Mouse (Mus musculus) kidney, postnatal 36 days (tissue): ENCODE results near the gene Corin.
A peak's percentile ranks its signal among the peaks of the same experiment; 100 is the strongest.

ENCODE experiments used
- DNase-seq, 2 experiments: peaks; one replicate each; pipeline ENCODE4 v3.0.0; 2021 to 2022; ENCODE audit warnings: mixed read lengths in 2 of 2

The Corin gene

DNA sequence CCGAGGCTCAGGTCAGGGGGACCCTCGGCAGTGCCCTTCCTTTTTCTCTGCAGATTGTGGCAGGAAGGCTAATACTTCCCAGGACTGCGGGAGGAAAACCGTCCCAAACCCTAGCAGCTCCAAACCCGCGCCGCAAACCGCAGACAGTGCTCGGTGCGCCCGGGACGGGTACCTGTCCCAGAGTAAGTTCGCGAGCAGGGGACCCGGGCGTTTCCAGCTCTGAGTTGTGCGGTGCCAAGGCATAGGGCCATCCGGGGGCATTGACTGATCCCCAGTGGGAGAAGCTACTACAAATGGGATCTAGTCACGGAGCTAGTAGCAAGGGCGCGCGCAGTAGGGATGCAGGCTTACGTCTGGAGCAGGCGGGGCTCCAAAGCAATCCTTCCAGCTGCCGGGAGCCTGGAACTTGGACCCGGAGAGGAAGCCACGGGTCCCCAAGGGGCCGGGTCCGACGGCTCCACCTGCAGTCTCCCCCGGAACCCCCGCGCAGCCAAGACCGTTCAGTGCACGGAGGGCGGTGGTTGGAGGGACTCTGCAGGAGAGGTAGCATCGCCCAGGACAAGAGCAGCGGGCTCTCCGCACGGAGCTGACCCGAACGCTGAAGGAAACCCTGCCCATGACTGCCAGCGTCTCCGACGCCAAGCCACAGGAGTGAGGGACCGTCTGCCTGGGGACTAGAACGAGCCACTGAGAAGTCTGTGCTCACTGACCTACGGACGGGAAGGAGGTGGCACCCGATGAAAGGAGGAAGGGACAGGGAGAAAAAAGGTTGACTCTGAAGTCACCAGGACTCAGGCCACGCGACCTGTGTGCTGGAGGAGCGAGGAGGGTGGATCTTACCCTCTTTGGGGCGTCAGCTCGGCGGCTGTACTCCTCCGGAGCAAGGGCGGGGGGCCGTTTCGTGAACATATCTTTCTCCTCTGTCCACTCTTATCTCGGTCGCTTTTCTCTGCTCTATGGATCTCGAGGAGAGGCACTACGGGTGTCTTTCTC lies at the start of gene Corin:
Corin (minus strand) TSS at position 943 of the 993 bp plus-strand sequence.
- peak in 1 of 2 experiments; percentile 27 for DNase-seq

DNA sequence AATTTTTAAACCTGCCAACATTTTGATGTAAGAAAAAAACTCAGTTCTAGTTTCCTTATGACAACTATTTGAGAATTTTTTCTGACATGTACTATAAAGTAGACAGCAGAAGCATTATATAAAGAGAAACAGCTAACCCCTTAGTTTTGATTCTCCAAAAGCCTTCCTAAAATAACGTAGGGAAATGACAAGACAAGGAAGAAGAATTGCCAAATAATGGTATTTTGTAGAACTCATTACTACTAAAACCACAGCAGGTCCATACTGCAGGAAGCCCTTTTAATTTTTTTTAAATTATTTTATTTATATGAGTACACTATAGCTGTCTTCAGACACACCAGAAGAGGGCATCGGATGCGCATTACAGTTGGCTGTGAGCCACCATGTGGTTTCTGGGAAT lies 46.9 kb upstream of the Corin start:
- DNase-seq, result no peak

DNA sequence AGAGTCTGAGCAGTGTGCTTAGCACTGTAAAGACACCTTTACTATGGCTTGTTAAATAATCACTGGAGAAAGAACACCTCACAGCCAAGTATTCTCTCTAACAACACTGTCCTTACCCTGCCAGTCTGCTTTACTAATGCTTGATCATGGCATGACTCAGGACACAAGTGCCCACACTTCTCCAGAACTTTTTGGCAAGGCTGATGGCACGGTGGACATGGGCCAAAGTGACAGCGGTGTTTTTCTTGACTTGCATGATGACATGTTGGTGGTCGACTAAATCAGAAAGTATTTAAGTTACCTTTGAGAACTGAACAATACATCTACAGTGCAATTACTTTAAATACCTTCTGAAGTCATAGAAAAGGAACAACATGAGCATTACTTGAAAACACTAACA lies 24.6 kb upstream of the Corin start:
- no peak for DNase-seq

DNA sequence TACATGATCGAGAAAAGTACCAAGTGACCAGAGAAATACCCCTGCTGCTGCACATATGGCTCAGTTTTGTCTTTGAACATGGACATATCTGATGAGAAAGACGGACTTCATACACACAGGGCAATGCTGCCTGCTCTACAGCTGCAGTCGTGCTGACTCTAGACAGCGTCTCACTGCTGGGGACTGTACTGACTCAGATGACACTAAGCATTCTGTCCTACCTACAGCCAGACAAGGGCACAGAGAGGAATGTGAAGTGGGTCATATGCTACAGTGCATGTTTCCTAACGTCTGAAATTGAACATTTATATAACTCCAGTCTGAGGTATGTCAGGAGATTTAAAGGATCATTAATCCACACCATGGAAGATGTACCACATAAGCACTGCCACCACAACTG lies 9.5 kb upstream of the Corin start:
- DNase-seq, result no peak

DNA sequence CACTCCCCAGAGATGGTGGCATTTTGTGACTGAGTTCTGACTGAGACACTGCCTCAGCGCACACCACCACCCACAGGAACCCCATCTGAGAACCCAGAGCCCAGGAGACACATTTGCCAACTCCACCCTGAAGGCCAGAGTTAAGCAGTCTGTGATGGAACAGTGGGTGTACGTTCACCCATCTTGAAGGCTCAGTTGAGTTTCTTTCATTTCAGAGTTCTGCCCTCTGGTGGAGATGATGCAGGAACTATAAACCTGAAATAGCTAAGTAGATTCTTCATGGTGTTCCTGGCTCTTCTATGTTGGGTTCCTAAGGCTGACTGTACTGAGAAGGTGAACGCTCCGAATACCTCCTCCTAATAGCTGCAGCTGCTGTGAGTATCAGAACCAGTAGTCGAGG lies 1.5 kb upstream of the Corin start:
- no peak for DNase-seq

DNA sequence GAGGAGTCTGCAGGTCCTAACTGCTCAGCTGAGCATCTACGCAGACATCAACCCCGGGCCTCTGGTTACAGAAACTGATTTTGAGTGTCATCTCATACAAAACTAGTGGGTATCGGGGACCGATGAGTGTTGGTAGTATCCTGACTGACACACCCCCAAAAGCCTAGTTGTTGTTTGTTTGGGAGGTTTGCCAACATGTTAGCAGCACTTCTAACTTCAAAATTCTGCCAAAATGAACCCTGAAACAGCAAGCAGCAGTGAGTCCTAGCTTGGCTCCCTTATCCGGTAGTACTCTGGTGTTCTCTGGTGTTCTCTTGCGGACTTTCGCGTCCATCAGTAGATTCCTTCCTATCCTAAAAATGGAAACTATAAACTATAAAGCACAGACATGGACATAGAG lies 1.5 kb downstream of the Corin start:
- no peak for DNase-seq

DNA sequence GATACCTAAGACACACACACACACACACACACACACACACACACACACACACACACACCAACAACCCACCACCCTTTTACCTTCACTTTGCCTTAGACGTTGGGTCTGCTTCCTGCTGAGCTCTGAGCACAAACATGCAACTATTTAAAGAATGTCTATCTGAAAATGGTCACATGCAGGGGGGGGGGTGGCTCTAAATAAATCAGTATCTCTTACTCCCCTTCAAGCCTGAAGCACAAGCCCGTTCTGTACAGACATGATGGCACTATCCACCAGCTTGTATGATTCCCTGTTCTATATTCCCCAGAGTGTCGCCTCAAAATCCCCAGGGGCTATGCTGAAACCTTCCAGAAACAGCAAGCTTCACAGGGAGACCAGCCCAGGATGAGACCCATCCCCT lies 2.5 kb downstream of the Corin start:
- no peak for DNase-seq

DNA sequence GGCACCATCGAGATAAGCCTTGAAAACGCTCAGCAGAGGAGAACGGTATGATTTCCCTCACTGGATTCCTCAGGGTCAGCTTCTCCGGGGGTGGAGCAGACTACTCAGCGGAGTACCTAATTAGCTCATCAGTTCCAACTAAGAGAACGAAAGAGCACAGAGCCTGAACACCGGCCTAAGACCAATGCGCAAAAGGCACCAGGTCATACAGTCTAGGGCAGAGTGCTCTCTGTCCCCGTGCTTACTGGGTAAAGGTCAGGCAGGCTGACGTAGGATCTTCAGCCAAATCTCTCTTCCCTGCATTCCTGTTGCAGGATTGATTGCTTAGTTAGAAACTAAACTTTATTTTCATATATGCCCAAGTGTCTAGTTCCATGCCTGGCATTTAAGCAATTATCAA lies 6.0 kb downstream of the Corin start:
- DNase-seq, result peak; percentile 52 to 63

DNA sequence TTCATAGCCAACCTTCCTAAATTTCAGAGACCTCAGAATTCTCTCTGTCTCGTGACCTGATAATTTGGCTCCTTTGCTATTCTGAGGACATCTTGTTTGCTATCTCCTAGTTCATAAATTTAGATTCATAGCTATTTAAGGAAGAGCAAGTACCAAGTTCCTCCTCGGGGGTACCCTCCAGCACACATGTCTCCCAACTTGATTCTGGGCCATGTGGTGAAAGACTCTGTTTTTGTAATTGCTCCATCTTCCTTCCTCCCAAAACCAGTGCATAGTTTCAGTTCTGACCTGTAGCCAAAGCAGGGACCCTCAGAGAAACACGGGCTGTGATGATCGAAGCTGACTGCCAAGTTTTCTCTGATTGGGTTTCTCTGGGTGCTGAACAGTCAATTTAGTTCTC lies 7.5 kb downstream of the Corin start:
- no peak for DNase-seq

DNA sequence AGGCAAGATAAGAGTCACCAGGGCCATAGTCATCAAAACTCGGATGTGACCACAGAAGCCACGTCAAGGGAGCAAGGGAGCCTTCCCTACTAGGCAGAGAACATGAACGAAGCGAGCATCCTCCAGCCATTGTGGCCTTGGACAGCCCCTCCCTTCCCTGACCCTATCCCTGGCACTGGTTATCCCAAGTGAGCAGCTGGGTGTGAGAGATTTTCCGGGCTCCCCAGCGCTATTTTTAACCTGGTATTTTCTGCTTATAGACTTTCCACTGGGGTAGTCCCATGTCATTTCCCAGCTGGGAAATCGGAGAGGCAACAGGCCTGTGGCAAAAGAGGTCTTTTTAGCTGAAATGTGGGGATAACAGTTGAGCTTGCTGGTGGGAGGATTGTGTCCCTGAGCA lies 10.4 kb downstream of the Corin start:
- no peak for DNase-seq

DNA sequence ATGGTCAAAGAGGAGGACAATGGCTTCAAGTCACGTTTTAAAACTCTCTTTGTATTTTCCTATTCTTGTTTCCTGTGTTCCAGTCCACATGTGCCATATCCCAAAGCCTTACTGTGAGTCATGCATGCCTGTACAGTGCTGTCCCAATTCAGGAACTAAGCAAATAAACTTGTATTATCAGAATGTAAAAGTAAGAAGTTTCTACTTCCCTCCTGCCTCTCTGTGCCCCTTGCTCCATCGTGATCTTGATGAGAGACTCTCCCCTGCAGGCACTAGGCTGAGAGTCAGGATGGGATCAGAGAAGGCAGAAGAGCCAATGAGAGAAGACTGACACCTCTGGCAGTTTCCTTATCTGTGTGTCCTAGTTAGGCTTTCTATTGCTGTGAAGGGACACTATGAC lies 13.0 kb downstream of the Corin start:
- DNase-seq, result no peak

DNA sequence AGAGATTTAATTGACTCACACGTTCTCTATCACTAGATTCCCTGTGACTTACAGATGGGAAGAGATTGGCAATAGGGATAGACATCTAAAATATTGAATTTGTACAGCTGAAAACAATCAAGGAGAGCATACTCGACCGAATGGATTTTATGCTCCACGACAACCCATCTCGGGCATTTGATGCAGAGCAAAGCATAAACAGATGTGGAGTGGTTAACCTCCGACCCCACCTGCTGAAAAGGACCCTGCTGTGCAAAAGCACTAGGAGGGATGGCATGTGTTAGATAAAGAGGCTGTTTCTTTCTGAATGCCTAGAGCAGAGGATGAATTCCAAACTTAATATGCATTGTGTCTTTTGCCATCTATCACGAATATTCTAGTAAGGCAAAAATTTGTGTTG lies 23.8 kb downstream of the Corin start:
- DNase-seq, result no peak

DNA sequence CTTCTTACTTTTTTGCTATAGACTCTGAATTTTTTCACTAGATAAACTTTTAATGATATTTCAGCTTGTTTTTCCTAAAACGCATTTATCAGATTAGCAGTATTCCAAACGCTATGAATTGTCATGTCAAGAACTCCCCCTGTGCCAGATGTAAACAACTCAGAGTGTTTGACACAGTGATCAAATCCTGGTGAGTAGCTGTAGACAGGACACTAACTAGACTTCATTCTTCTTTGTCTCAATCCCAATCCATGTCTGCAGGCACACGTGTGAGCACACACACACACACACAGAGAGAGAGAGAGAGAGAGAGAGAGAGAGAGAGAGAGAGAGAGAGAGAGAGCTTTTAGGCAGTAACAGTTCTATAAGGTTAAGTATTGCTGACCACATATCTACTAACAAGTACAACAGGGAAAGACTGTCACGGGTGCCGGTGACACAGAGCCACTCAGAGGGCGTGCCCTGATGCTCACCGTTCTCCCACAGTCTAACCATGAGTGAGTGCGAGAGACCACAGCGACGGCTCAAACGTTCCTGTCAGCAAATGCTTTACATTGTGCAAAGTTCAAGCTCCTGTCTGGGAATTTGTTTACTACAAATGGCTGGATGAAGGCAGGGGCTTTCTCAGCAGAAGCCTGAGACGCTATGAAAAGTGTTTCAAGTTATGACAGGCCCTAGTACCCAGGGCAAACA lies 31.8 kb downstream of the Corin start:
- DNase-seq, result no peak

DNA sequence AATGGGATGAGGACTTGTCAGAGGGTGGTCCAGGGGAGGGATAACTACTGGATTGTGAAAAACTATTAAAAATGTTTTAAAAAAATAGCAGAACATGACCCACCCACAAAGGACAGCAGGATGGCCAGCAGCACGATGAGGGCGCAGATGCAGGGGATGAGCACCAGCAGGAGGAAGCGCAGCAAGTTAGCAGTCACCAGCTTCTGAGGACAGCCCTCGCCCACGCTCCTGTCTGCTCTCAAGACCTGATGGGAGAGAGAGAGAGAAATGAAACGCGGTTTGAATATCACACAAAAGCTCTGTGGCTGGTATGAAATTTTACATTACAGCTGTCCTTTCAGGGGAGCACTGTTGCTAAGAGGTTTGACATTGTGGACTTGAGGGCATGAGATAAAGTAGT lies 32.5 kb downstream of the Corin start:
- DNase-seq, result no peak

DNA sequence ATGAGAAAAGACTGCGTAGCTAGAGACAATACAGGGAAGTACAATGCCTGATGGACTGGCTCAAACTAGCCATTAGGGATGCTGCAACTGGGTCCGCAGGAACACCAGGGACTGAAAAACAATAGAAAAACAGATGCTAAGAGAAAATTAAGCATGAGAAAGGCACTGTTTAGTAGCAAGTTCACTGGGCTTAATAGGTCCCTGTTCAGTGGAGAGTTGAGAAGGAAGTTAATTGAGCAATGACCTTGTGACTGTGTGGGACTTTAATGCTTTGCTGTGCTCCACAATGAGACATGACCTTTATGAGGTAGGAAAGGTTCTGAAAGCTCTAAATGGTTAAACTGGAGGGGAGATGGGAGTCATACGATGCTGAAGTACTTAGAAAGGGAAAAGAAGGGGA lies 39.3 kb downstream of the Corin start:
- DNase-seq, result no peak

DNA sequence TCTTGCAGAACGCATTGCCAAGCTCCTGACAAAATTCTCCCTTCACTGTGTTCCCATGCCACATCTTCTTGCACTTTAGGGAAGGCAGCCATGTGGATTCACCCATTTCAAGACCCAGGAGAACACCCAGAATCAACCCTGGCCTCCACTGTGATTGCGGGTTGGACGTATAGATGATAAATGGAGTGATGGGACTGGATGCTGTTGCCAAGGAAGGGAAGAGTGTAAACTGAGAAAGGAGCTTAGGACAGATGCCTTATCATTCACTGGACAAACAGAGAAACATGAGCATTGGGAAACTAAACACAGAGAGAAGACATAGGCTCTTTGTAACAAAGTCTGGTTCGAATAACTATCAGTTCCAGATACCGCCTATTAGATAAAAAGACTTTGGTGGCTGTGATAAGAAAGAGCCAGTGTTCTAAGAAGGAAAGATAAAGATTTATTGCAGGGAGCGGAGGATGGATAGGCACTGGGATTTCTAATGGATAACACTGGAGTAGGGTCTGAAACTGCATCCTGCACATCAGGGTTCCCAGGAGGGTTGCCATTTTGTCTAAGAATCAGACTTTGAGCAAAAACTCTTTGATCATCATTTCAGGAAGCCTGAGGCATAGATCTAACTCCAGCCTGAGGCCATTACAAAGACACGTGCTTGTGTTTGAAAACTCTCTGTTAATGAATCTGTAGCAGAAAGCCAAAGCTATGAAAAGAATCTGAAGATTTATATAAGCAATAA lies 44.7 kb downstream of the Corin start:
- DNase-seq, result no peak

DNA sequence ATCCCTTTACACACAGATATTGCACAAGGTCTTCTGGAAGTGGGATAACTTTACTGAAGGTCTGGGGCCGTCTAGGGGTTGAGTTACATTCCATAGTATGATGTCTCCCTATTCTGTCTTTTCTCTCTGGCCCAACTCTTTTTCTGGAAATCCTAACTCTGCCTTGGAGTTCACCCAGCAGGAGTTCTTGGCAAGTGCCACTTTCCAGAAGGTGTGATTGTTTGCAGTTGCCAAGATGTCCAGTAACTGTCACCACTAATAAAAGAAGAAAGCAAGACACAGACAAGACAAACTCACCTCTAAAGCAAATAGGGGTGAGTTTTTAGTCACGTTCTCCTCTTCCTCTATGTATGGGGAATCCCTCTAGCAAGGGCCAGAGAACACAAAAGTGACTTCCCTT lies 50.6 kb downstream of the Corin start:
- no peak for DNase-seq

DNA sequence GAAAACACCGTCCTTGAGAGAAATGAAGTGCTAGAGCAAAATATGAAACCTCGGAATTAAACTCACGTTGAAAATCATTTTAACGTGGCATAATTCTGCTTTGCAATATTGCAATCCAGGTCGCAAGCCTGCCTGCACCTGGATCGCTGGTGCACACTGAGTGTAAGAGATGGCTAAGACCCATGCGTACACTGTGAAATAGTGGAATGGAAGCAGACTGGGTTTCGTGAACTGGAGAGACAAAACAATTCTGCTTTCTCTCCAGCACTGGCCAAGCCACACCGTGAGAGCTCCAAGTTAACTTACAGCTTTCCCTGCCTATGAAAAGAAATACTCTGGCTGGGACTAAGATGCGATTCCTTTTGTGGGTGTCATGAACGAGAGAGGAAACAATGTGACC lies 51.1 kb downstream of the Corin start:
- DNase-seq, result no peak

DNA sequence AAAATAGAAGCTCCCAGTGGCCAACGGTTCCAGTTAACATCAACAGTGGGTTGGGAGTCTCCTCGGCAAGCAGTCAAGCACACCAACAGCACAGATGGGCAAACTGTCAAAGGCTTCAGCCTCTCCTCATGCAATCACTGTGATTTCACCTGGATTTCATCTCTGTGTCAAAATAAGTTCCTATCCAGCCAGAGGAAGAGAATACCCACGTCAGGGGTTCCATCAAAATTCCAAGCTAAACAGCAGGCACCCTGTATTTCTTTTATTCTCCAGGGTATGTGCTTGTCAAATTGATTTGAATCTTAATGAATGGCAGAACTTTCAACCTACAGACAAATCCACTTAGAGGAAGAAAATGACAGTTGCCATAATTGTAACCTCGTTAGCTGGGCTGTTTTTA lies 51.5 kb downstream of the Corin start:
- no peak for DNase-seq

DNA sequence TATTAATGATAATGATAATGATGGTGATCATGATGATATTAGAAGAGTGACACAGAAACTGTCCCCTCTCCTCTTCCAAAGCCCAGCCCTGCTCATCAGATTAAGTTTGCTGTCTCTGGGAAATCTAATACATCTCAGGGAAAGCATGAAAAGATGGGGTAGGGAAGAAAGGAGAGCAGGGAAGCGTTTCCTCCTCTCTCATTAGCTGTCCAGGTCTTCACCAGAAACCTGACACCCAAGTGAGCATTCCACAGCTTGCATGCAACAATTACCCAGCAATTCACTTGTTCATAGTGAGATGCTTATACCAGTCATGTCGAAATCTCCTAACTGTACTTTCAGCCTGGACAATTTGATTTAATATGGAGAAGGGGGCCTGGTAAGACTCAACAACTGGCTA lies 55.4 kb downstream of the Corin start:
- DNase-seq, result no peak

DNA sequence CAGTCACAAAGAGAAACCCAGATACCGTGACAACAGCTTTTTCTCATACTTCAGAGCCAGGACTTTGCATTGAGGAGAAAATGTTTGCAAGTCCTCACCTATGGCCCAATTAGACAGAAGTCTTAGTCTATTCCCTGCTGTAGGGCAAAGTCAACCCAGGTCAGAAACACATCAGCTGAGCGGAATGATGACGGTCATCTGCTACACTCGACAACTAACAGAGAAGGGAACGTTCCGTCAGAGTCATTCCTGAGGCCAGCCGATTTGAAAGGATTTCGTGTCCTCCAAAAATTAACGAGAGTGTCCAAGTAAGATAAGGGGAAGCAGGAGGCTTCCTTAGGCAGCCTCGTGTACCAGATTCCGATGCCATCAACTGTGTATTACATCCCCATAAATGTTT lies 58.2 kb downstream of the Corin start:
- DNase-seq, result no peak

DNA sequence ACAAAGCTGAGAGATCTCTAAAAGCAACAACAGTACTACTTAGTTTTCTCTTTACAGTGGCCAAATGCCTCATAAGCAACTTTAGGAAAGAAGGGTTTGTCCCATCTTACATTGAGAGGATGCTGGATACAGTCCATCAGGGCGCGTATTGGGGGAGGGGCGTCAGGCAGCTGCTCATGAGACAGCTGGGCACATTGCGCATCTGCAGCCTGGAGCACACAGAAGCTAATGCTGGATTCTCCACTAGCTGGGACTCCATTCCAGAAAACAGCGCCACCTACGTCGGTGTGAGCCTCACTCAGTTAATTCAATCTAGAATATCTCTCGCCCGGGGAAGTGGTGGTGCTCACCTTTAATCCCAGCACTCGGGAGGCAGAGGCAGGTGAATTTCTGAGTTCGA lies 60.3 kb downstream of the Corin start:
- DNase-seq, result peak in 1 of 2 experiments; percentile 3

DNA sequence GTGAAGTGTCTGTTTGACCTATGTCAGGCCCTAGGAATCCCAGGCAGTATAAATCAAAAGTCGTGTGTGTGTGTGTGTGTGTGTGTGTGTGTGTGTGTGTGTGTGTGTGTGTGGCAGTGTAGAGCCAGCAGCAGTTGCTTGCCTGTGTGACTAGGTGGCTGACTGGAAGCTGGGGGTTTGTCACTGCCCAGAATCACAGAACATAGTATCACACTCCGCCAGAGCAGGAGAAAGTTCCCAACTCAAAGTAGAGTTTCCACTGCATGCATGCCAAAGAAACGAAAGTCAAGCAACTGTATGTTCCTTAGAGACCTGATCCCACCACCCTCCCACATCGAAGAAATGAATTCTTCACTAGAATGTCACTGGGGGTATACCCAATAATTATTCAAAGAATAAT lies 61.3 kb downstream of the Corin start:
- DNase-seq, result no peak

DNA sequence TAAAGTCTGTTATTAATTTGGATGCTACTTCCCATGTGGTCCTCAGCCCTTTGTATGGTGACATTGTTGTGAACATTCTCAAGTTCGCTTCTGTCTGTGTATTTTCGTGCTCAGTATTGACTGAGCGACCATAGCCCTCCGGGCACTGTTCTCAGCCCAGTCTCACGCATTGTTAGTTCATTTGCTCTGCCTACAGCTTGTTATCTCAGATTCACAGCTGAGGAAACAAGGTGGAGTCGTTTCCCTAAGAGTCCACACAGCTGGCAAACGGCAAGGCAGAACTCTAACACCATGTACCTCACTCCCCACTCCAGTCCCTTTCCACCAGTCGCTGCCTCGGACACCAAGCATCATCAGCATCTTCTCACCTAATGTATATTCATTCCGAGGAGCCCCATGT lies 63.1 kb downstream of the Corin start:
- DNase-seq, result no peak
